Comparison of ENCODE assay signal across 9 mouse cellular contexts in the genomic region with DNA sequence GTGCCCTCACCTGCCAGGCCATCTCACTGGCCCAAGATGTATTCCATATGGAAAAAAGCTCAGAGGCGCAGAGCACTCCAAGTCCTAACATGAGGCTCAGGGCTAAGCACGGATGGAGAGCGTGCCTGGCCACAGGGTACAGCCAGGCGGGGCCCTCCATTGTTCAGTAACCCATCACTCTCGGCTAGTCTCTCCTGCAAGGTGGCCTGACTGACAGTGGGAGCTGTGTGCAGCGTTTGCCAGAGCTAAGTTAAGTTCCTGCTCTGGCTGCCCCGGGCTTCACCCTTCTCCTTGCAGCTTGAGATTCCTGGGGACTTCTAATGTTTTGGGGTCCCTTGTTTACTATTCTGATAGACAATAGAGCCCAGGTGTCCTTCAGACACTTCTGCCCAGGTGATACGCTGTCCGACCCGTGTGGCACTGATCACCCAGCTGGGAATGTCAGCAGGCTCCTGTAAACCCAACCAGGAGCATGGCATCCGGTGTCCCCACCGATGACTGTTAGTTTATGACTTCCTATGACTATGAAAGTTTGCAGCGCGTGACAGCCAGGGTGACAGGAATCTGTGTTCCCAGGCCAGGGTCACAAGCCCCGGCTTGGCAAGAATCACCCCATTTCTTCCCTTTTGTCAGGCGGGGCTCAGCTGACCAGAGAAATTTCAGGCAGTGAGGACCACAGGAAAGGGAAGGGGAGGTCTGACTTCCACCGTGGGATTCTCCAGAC. TPM values are rescaled to one million over a fixed set of nuclear protein-coding genes. Genes with fewer than 3 reads are reported as not detected.
DNase-seq lines count a peak whose midpoint lies in the region; ATAC-seq and TF ChIP-seq lines count a peak whose summit lies in the region.
"Had no signal": no experiment of that assay in that cellular context is flagged by ENCODE, and none has a peak within 500 bp of the region (broad histone marks: within the 10 kb centered on the region; RNA-seq: fewer than 3 reads in every experiment).

No protein-coding gene starts in this region.

- ATAC-seq in midbrain, embryonic 12.5 days (ENCODE audit: low FRiP score, low read depth): no peak
- ATAC-seq in midbrain, embryonic 15.5 days (replicated peaks): no peak
- no peak for ATAC-seq in heart, embryonic 13.5 days (ENCODE audit: extremely low read depth, insufficient number of reproducible peaks, low FRiP score, low TSS enrichment)
- ATAC-seq in hindbrain, postnatal 0 days: no peak

- peak overlapping the region; percentile 8; the same call in 1 of the 2 replicates for H3K9ac ChIP-seq in midbrain, embryonic 12.5 days (replicated peaks)
- H3K9ac ChIP-seq in midbrain, embryonic 15.5 days: no peak overlapping the region
- peak overlapping the region; percentile 38 for H3K9ac ChIP-seq in heart, embryonic 13.5 days
- H3K9ac ChIP-seq in hindbrain, postnatal 0 days (replicated peaks; ENCODE audit: low read length): no peak overlapping the region

- H3K4me1 ChIP-seq in midbrain, embryonic 12.5 days: peaks cover 24% of the 10 kb centered on the region
- peaks cover 15% of the 10 kb centered on the region for H3K4me1 ChIP-seq in midbrain, embryonic 15.5 days
- peaks cover 52% of the 10 kb centered on the region for H3K4me1 ChIP-seq in heart, embryonic 13.5 days
- H3K4me1 ChIP-seq in hindbrain, postnatal 0 days (ENCODE audit: insufficient read depth, low read length): peaks cover 17% of the 10 kb centered on the region

- no peak for TF ChIP-seq CTCF in hindbrain, postnatal 0 days (IDR thresholded peaks at IDR 0.05; ENCODE audit: low read depth)

- peak overlapping the region; percentile 8; the same call in 1 of the 2 replicates for H3K27ac ChIP-seq in midbrain, embryonic 12.5 days (replicated peaks)
- no peak overlapping the region for H3K27ac ChIP-seq in midbrain, embryonic 15.5 days
- peak overlapping the region; percentile 21 for H3K27ac ChIP-seq in heart, embryonic 13.5 days (replicated peaks)
- H3K27ac ChIP-seq in hindbrain, postnatal 0 days: no peak overlapping the region

- peak; percentile 69 to 82 for DNase-seq in kidney, postnatal 25 days
- no peak for DNase-seq in cerebellum, adult 11-12 months
- no peak for DNase-seq in embryo, embryonic 10 days (ENCODE audit: low spot score)
- DNase-seq in hindbrain, postnatal 0 days (ENCODE audit: low spot score): no peak
- DNase-seq in layer of hippocampus, postnatal 10 days (ENCODE audit: low spot score in 2 of 2): no peak
- DNase-seq: midbrain, embryonic 14.5 days had no signal

- no peaks in the 10 kb centered on the region for H3K9me3 ChIP-seq in midbrain, embryonic 12.5 days
- H3K9me3 ChIP-seq in midbrain, embryonic 15.5 days: no peaks in the 10 kb centered on the region
- no peaks in the 10 kb centered on the region for H3K9me3 ChIP-seq in heart, embryonic 13.5 days
- no peaks in the 10 kb centered on the region for H3K9me3 ChIP-seq in hindbrain, postnatal 0 days (ENCODE audit: low read length)

- H3K36me3 ChIP-seq in midbrain, embryonic 12.5 days: peaks cover 13% of the 10 kb centered on the region
- H3K36me3 ChIP-seq in midbrain, embryonic 15.5 days (replicated peaks): no peaks in the 10 kb centered on the region
- peaks cover 16% of the 10 kb centered on the region for H3K36me3 ChIP-seq in heart, embryonic 13.5 days
- peaks cover 10% of the 10 kb centered on the region; the same call in 1 of the 2 replicates for H3K36me3 ChIP-seq in hindbrain, postnatal 0 days (ENCODE audit: insufficient read depth, low read length)

- no peak overlapping the region for H3K4me2 ChIP-seq in midbrain, embryonic 12.5 days (replicated peaks)
- no peak overlapping the region for H3K4me2 ChIP-seq in midbrain, embryonic 15.5 days
- H3K4me2 ChIP-seq in heart, embryonic 13.5 days: no peak overlapping the region
- no peak overlapping the region for H3K4me2 ChIP-seq in hindbrain, postnatal 0 days (ENCODE audit: low read depth, low read length)

- 68% methylated on average over 17 of the region's 17 CpGs for WGBS in midbrain, embryonic 12.5 days
- WGBS in midbrain, embryonic 15.5 days: 61% methylated on average over 17 of the region's 17 CpGs
- 58% methylated on average over 17 of the region's 17 CpGs for WGBS in heart, embryonic 13.5 days
- WGBS in hindbrain, postnatal 0 days: 52% methylated on average over 17 of the region's 17 CpGs

- H3K27me3 ChIP-seq in midbrain, embryonic 12.5 days: no peaks in the 10 kb centered on the region
- H3K27me3 ChIP-seq in midbrain, embryonic 15.5 days (replicated peaks): no peaks in the 10 kb centered on the region
- no peaks in the 10 kb centered on the region for H3K27me3 ChIP-seq in heart, embryonic 13.5 days (replicated peaks)
- H3K27me3 ChIP-seq in hindbrain, postnatal 0 days (ENCODE audit: insufficient read depth, low read length): no peaks in the 10 kb centered on the region

- H3K4me3 ChIP-seq in midbrain, embryonic 12.5 days: no peak overlapping the region
- no peak overlapping the region for H3K4me3 ChIP-seq in midbrain, embryonic 15.5 days
- no peak overlapping the region for H3K4me3 ChIP-seq in heart, embryonic 13.5 days
- H3K4me3 ChIP-seq in hindbrain, postnatal 0 days (ENCODE audit: low read length): no peak overlapping the region

RNA-seq across cellular contexts. Expression of a gene that starts 13.4 kb away (rescaled TPM):
- 0.17 TPM in 1 of 2 replicates, not detected in the other for polyA plus RNA-seq in midbrain, embryonic 12.5 days (2016; fragmentation: Nextera tagmentation; extraction: Ambion mirVana)
- 0.13 and 0.19 TPM in 2 replicates for polyA plus RNA-seq in midbrain, embryonic 15.5 days (2015; fragmentation: Nextera tagmentation; extraction: Ambion mirVana)
- polyA plus RNA-seq in heart, embryonic 13.5 days (2015; fragmentation: Nextera tagmentation; extraction: Ambion mirVana): 0.86 and 1.2 TPM in 2 replicates
- total RNA-seq in hindbrain, postnatal 0 days (2014; rRNA removed): 1.7 TPM in 1 of 2 replicates, not detected in the other
- polyA plus RNA-seq in hindbrain, postnatal 0 days (2015; fragmentation: Nextera tagmentation; extraction: Ambion mirVana): 0.25 and 0.41 TPM in 2 replicates
- not detected for total RNA-seq in layer of hippocampus, postnatal 10 days (2021)

RNA-seq across cellular contexts. Expression of a gene that starts 14.5 kb away (rescaled TPM):
- 82.7 and 93.7 TPM in 2 replicates for polyA plus RNA-seq in midbrain, embryonic 12.5 days (2016; fragmentation: Nextera tagmentation; extraction: Ambion mirVana)
- 70.1 and 74.5 TPM in 2 replicates for polyA plus RNA-seq in midbrain, embryonic 15.5 days (2015; fragmentation: Nextera tagmentation; extraction: Ambion mirVana)
- polyA plus RNA-seq in heart, embryonic 13.5 days (2015; fragmentation: Nextera tagmentation; extraction: Ambion mirVana): 33.7 and 37.3 TPM in 2 replicates
- total RNA-seq in hindbrain, postnatal 0 days (2014; rRNA removed): 65.7 and 68.4 TPM in 2 replicates
- 44.2 and 56.5 TPM in 2 replicates for polyA plus RNA-seq in hindbrain, postnatal 0 days (2015; fragmentation: Nextera tagmentation; extraction: Ambion mirVana)
- 10 to 100 TPM; 25.8 to 31.9 TPM for total RNA-seq in layer of hippocampus, postnatal 10 days (2021)

RNA-seq across cellular contexts. Expression of a gene that starts 27.4 kb away (rescaled TPM):
- polyA plus RNA-seq in midbrain, embryonic 12.5 days (2016; fragmentation: Nextera tagmentation; extraction: Ambion mirVana): 255 and 263 TPM in 2 replicates
- polyA plus RNA-seq in midbrain, embryonic 15.5 days (2015; fragmentation: Nextera tagmentation; extraction: Ambion mirVana): 175 and 193 TPM in 2 replicates
- 269 and 297 TPM in 2 replicates for polyA plus RNA-seq in heart, embryonic 13.5 days (2015; fragmentation: Nextera tagmentation; extraction: Ambion mirVana)
- 301 and 453 TPM in 2 replicates for total RNA-seq in hindbrain, postnatal 0 days (2014; rRNA removed)
- polyA plus RNA-seq in hindbrain, postnatal 0 days (2015; fragmentation: Nextera tagmentation; extraction: Ambion mirVana): 188 and 190 TPM in 2 replicates
- 10 to 100 TPM; 72.3 to 76.5 TPM for total RNA-seq in layer of hippocampus, postnatal 10 days (2021)

RNA-seq across cellular contexts. Expression of a gene that starts 29.7 kb away (rescaled TPM):
- 1.0 and 1.6 TPM in 2 replicates for polyA plus RNA-seq in midbrain, embryonic 12.5 days (2016; fragmentation: Nextera tagmentation; extraction: Ambion mirVana)
- polyA plus RNA-seq in midbrain, embryonic 15.5 days (2015; fragmentation: Nextera tagmentation; extraction: Ambion mirVana): 1.2 and 1.6 TPM in 2 replicates
- 1.5 and 2.7 TPM in 2 replicates for polyA plus RNA-seq in heart, embryonic 13.5 days (2015; fragmentation: Nextera tagmentation; extraction: Ambion mirVana)
- 0.65 and 3.3 TPM in 2 replicates for total RNA-seq in hindbrain, postnatal 0 days (2014; rRNA removed)
- 1.3 and 1.5 TPM in 2 replicates for polyA plus RNA-seq in hindbrain, postnatal 0 days (2015; fragmentation: Nextera tagmentation; extraction: Ambion mirVana)
- total RNA-seq in layer of hippocampus, postnatal 10 days (2021): 1 to 10 TPM in 1 of 2 experiments, under 1 TPM in 1; 0.96 to 2.3 TPM

RNA-seq across cellular contexts. Expression of a gene that starts 37.0 kb away (rescaled TPM):
- 115 and 118 TPM in 2 replicates for polyA plus RNA-seq in midbrain, embryonic 12.5 days (2016; fragmentation: Nextera tagmentation; extraction: Ambion mirVana)
- 175 and 189 TPM in 2 replicates for polyA plus RNA-seq in midbrain, embryonic 15.5 days (2015; fragmentation: Nextera tagmentation; extraction: Ambion mirVana)
- polyA plus RNA-seq in heart, embryonic 13.5 days (2015; fragmentation: Nextera tagmentation; extraction: Ambion mirVana): 63.3 and 70.9 TPM in 2 replicates
- total RNA-seq in hindbrain, postnatal 0 days (2014; rRNA removed): 248 and 349 TPM in 2 replicates
- 188 and 189 TPM in 2 replicates for polyA plus RNA-seq in hindbrain, postnatal 0 days (2015; fragmentation: Nextera tagmentation; extraction: Ambion mirVana)
- total RNA-seq in layer of hippocampus, postnatal 10 days (2021): 100 to 1,000 TPM; 225 to 240 TPM

Comparison
In these comparisons a context has a peak if more than half of its experiments do, and no peak if none do; other contexts are left out.
1. H3K27ac ChIP-seq: peak in midbrain, embryonic 12.5 days (single experiment) and heart, embryonic 13.5 days (single experiment); none in midbrain, embryonic 15.5 days (single experiment) and hindbrain, postnatal 0 days (single experiment).
2. H3K9ac ChIP-seq: peak in midbrain, embryonic 12.5 days (single experiment) and heart, embryonic 13.5 days (single experiment); none in midbrain, embryonic 15.5 days (single experiment) and hindbrain, postnatal 0 days (single experiment).
3. DNase-seq: peak in kidney, postnatal 25 days (2 of 2); none in cerebellum, adult 11-12 months (single experiment), embryo, embryonic 10 days (single experiment), hindbrain, postnatal 0 days (single experiment) and layer of hippocampus, postnatal 10 days (0 of 2).